ENCODE assay signal across 11 mouse cellular contexts in the genomic region with DNA sequence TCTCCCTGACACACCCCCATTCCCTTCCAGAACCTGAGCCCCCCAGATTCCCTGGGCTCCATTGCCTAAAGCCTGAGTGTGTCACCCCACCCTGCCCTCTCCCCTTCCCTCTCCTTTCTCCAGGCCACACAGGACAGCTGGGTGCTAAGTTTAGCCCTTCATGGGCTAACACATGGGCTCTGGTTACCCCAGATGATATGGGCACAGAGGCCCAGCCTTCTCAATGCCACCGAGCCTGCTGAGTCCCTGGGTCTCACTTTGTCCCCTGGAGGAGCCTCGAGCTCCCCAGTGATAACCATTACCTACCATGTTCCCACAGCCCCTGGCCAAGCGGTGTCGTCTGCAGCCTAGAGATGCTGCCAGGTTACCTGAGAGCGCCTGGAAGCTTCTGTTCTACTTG. TPM values are rescaled to one million over a fixed set of nuclear protein-coding genes. Genes with fewer than 3 reads are reported as not detected.
DNase-seq lines count a peak whose midpoint lies in the region; ATAC-seq and TF ChIP-seq lines count a peak whose summit lies in the region.
"Had no signal": no experiment of that assay in that cellular context is flagged by ENCODE, and none has a peak within 500 bp of the region (broad histone marks: within the 10 kb centered on the region; RNA-seq: fewer than 3 reads in every experiment).

No protein-coding gene starts in this region.

- peak overlapping the region; percentile 58 for H3K4me3 ChIP-seq in forebrain, embryonic 10.5 days
- peak overlapping the region; percentile 63; the same call in 1 of the 2 replicates for H3K4me3 ChIP-seq in forebrain, embryonic 15.5 days
- no peak overlapping the region for H3K4me3 ChIP-seq in hindbrain, postnatal 0 days (ENCODE audit: low read length)
- peak overlapping the region; percentile 78; the same call in 1 of the 2 replicates for H3K4me3 ChIP-seq in midbrain, embryonic 16.5 days (ENCODE audit: low read depth, low read length)

- peaks cover 39% of the 10 kb centered on the region for H3K4me1 ChIP-seq in forebrain, embryonic 10.5 days
- H3K4me1 ChIP-seq in forebrain, embryonic 15.5 days, result peaks cover 32% of the 10 kb centered on the region
- peaks cover 25% of the 10 kb centered on the region for H3K4me1 ChIP-seq in hindbrain, postnatal 0 days (ENCODE audit: insufficient read depth, low read length)
- H3K4me1 ChIP-seq in midbrain, embryonic 16.5 days (ENCODE audit: control insufficient read depth, insufficient read depth, low read length), result peaks cover 22% of the 10 kb centered on the region

- peaks cover 26% of the 10 kb centered on the region for H3K27me3 ChIP-seq in forebrain, embryonic 10.5 days (ENCODE audit: poor library complexity, severe bottlenecking)
- H3K27me3 ChIP-seq in forebrain, embryonic 15.5 days, result no peaks in the 10 kb centered on the region
- H3K27me3 ChIP-seq in hindbrain, postnatal 0 days (ENCODE audit: insufficient read depth, low read length), result no peaks in the 10 kb centered on the region
- H3K27me3 ChIP-seq in midbrain, embryonic 16.5 days (ENCODE audit: control insufficient read depth, insufficient read depth, low read depth, low read length), result no peaks in the 10 kb centered on the region

- 86% methylated on average over 5 of the region's 5 CpGs for WGBS in forebrain, embryonic 10.5 days
- 88% methylated on average over 5 of the region's 5 CpGs for WGBS in forebrain, embryonic 15.5 days
- WGBS in hindbrain, postnatal 0 days, result 79% methylated on average over 5 of the region's 5 CpGs
- WGBS in midbrain, embryonic 16.5 days, result 86% methylated on average over 5 of the region's 5 CpGs

- no peaks in the 10 kb centered on the region for H3K9me3 ChIP-seq in forebrain, embryonic 10.5 days
- no peaks in the 10 kb centered on the region for H3K9me3 ChIP-seq in forebrain, embryonic 15.5 days
- H3K9me3 ChIP-seq in hindbrain, postnatal 0 days (ENCODE audit: low read length), result no peaks in the 10 kb centered on the region
- no peaks in the 10 kb centered on the region for H3K9me3 ChIP-seq in midbrain, embryonic 16.5 days (replicated peaks; ENCODE audit: control insufficient read depth, low read length, poor library complexity, severe bottlenecking)

- no peak for DNase-seq in forebrain, embryonic 10.5 days (ENCODE audit: extremely low spot score, low spot score)
- DNase-seq in hindbrain, postnatal 0 days (ENCODE audit: low spot score), result no peak
- DNase-seq in frontal cortex, postnatal 25 days (ENCODE audit: low spot score in 2 of 2), result no peak
- DNase-seq in right cerebral cortex, postnatal 14 days, result no peak
- DNase-seq in lung, postnatal 10 days, result no peak
- DNase-seq: heart, postnatal 36 days; lung, adult 18-20 months; spleen, adult 18-20 months had no signal

- H3K27ac ChIP-seq in forebrain, embryonic 10.5 days, result peak overlapping the region; percentile 80
- H3K27ac ChIP-seq in forebrain, embryonic 15.5 days (replicated peaks), result peak overlapping the region; percentile 89
- peak overlapping the region; percentile 97; the same call in 1 of the 2 replicates for H3K27ac ChIP-seq in hindbrain, postnatal 0 days
- H3K27ac ChIP-seq in midbrain, embryonic 16.5 days (ENCODE audit: low read length), result peak overlapping the region; percentile 97

- TF ChIP-seq CTCF in hindbrain, postnatal 0 days (IDR thresholded peaks at IDR 0.05; ENCODE audit: low read depth), result no peak

- peaks cover 22% of the 10 kb centered on the region for H3K36me3 ChIP-seq in forebrain, embryonic 10.5 days (replicated peaks)
- H3K36me3 ChIP-seq in forebrain, embryonic 15.5 days, result peaks cover 24% of the 10 kb centered on the region
- peaks cover 20% of the 10 kb centered on the region; the same call in 1 of the 2 replicates for H3K36me3 ChIP-seq in hindbrain, postnatal 0 days (ENCODE audit: insufficient read depth, low read length)
- H3K36me3 ChIP-seq in midbrain, embryonic 16.5 days (ENCODE audit: control insufficient read depth, insufficient read depth, low read length), result peaks cover 9% of the 10 kb centered on the region

- peak overlapping the region; percentile 63; the same call in 1 of the 2 replicates for H3K4me2 ChIP-seq in forebrain, embryonic 15.5 days (replicated peaks)
- peak overlapping the region; percentile 82; the same call in 1 of the 2 replicates for H3K4me2 ChIP-seq in hindbrain, postnatal 0 days (ENCODE audit: low read depth, low read length)
- peak overlapping the region; percentile 61 for H3K4me2 ChIP-seq in midbrain, embryonic 16.5 days (ENCODE audit: low read length)

- peak overlapping the region; percentile 74; the same call in 1 of the 2 replicates for H3K9ac ChIP-seq in forebrain, embryonic 15.5 days (replicated peaks)
- peak overlapping the region; percentile 92; the same call in 1 of the 2 replicates for H3K9ac ChIP-seq in hindbrain, postnatal 0 days (replicated peaks; ENCODE audit: low read length)
- H3K9ac ChIP-seq in midbrain, embryonic 16.5 days (ENCODE audit: low read depth, low read length), result no peak overlapping the region

- ATAC-seq in forebrain, embryonic 15.5 days (replicated peaks), result no peak
- ATAC-seq in hindbrain, postnatal 0 days, result no peak
- ATAC-seq in midbrain, embryonic 16.5 days, result no peak

RNA-seq across cellular contexts. Expression of a gene that starts 2.3 kb away (rescaled TPM):
- polyA plus RNA-seq in forebrain, embryonic 10.5 days (2016; fragmentation: Nextera tagmentation; extraction: Ambion mirVana), result 4.1 and 4.5 TPM in 2 replicates
- 31.3 and 31.9 TPM in 2 replicates for polyA plus RNA-seq in forebrain, embryonic 15.5 days (2015; fragmentation: Nextera tagmentation; extraction: Ambion mirVana)
- 92.5 and 101 TPM in 2 replicates for total RNA-seq in hindbrain, postnatal 0 days (2014; rRNA removed)
- polyA plus RNA-seq in hindbrain, postnatal 0 days (2015; fragmentation: Nextera tagmentation; extraction: Ambion mirVana), result 43.4 and 45.5 TPM in 2 replicates
- 40.3 and 42.1 TPM in 2 replicates for polyA plus RNA-seq in midbrain, embryonic 16.5 days (2015; fragmentation: Nextera tagmentation; extraction: Ambion mirVana)
- total RNA-seq: megakaryocyte progenitor cell, adult 5-6 weeks had no signal

RNA-seq across cellular contexts. Expression of a gene that starts 11.7 kb away (rescaled TPM):
- 3.7 and 4.6 TPM in 2 replicates for polyA plus RNA-seq in forebrain, embryonic 10.5 days (2016; fragmentation: Nextera tagmentation; extraction: Ambion mirVana)
- 0.87 and 5.1 TPM in 2 replicates for polyA plus RNA-seq in forebrain, embryonic 15.5 days (2015; fragmentation: Nextera tagmentation; extraction: Ambion mirVana)
- 5.3 and 8.4 TPM in 2 replicates for total RNA-seq in hindbrain, postnatal 0 days (2014; rRNA removed)
- polyA plus RNA-seq in hindbrain, postnatal 0 days (2015; fragmentation: Nextera tagmentation; extraction: Ambion mirVana), result 6.0 and 6.9 TPM in 2 replicates
- polyA plus RNA-seq in midbrain, embryonic 16.5 days (2015; fragmentation: Nextera tagmentation; extraction: Ambion mirVana), result 2.5 and 7.0 TPM in 2 replicates
- total RNA-seq: heart, postnatal 36 days; megakaryocyte progenitor cell, adult 5-6 weeks had no signal

RNA-seq across cellular contexts. Expression of a gene that starts 15.6 kb away (rescaled TPM):
- 286 and 300 TPM in 2 replicates for polyA plus RNA-seq in forebrain, embryonic 10.5 days (2016; fragmentation: Nextera tagmentation; extraction: Ambion mirVana)
- 266 and 271 TPM in 2 replicates for polyA plus RNA-seq in forebrain, embryonic 15.5 days (2015; fragmentation: Nextera tagmentation; extraction: Ambion mirVana)
- 126 and 159 TPM in 2 replicates for total RNA-seq in hindbrain, postnatal 0 days (2014; rRNA removed)
- polyA plus RNA-seq in hindbrain, postnatal 0 days (2015; fragmentation: Nextera tagmentation; extraction: Ambion mirVana), result 286 and 291 TPM in 2 replicates
- 261 and 268 TPM in 2 replicates for polyA plus RNA-seq in midbrain, embryonic 16.5 days (2015; fragmentation: Nextera tagmentation; extraction: Ambion mirVana)

RNA-seq across cellular contexts. Expression of a gene that starts 15.6 kb away (rescaled TPM):
- polyA plus RNA-seq in forebrain, embryonic 10.5 days (2016; fragmentation: Nextera tagmentation; extraction: Ambion mirVana), result 54.9 and 57.2 TPM in 2 replicates
- polyA plus RNA-seq in forebrain, embryonic 15.5 days (2015; fragmentation: Nextera tagmentation; extraction: Ambion mirVana), result 52.2 and 53.8 TPM in 2 replicates
- total RNA-seq in hindbrain, postnatal 0 days (2014; rRNA removed), result 36.4 and 53.8 TPM in 2 replicates
- polyA plus RNA-seq in hindbrain, postnatal 0 days (2015; fragmentation: Nextera tagmentation; extraction: Ambion mirVana), result 40.4 and 47.5 TPM in 2 replicates
- polyA plus RNA-seq in midbrain, embryonic 16.5 days (2015; fragmentation: Nextera tagmentation; extraction: Ambion mirVana), result 40.3 and 45.0 TPM in 2 replicates

RNA-seq across cellular contexts. Expression of a gene that starts 35.2 kb away (rescaled TPM):
- polyA plus RNA-seq in forebrain, embryonic 10.5 days (2016; fragmentation: Nextera tagmentation; extraction: Ambion mirVana), result 14.5 and 16.3 TPM in 2 replicates
- 17.5 and 17.8 TPM in 2 replicates for polyA plus RNA-seq in forebrain, embryonic 15.5 days (2015; fragmentation: Nextera tagmentation; extraction: Ambion mirVana)
- 40.4 and 48.4 TPM in 2 replicates for total RNA-seq in hindbrain, postnatal 0 days (2014; rRNA removed)
- polyA plus RNA-seq in hindbrain, postnatal 0 days (2015; fragmentation: Nextera tagmentation; extraction: Ambion mirVana), result 8.6 and 10.3 TPM in 2 replicates
- 11.3 and 11.6 TPM in 2 replicates for polyA plus RNA-seq in midbrain, embryonic 16.5 days (2015; fragmentation: Nextera tagmentation; extraction: Ambion mirVana)
